Mouse (Mus musculus) gastrocnemius, adult 18-20 months (tissue): ENCODE measurements at regions not wholly inside any gene's neighbourhood (a gene's known extent, or its start where the extent isn't known, plus 50 kb on each side); places are given as distances from the start of the nearest gene placed in this dataset.

Experiments
- DNase-seq: peaks from one replicate; pipeline ENCODE4 v3.0.0; 2021; ENCODE audit warnings: low spot score

DNA sequence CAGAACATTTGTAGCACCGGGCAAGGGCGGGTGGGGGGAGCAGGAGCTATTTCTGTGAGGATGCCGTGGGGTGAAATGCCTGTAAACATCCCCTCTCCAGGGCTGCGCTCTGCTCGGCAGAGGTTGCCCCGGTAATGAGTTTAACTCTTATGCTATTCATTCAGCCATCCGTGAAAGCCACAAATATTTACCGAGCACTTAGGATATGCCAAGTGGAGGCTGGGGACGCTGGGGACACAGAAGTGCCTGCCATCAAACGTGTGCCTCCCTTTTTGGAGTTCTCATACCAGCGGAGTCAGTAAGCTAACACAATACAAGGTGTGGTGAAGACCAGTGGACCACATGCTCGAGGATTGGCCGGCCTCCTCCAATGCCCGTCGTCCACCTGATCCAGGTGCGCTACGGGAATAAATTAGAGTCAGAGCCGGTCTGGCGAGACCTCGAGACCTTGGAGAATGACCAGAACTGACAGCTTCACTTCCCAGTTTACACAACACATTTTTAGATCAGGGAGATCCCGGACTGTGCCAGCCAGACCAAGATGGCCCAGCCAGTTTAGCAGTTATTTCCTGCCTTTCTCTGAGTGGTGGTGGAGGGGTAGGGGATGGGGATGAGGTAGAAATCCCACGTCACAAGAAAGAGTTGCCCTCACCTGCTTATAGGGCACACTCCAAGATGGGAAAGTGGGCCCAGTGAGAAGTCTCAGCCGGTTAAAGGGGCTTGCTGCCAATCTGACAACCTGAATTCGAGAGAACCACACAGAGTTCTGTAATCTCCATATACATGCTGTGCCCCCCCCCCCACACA, 134.4 kb downstream of the 2410131K14Rik start:
- DNase-seq = no peak

- no peak for DNase-seq
Measured at GRCm38 (mm10) chr5:118380052-118380421, 135.0 kb downstream of the 2410131K14Rik start.

GRCm38 (mm10) chr5:118380422-118381293, 135.6 kb downstream of the 2410131K14Rik start:
- peak; percentile 62 for DNase-seq

GRCm38 (mm10) chr5:118381294-118381675, 136.3 kb downstream of the 2410131K14Rik start:
- DNase-seq = peak; percentile 83

- peak; percentile 77 for DNase-seq
Measured at GRCm38 (mm10) chr5:118386126-118386525, 141.1 kb downstream of the 2410131K14Rik start.

DNA sequence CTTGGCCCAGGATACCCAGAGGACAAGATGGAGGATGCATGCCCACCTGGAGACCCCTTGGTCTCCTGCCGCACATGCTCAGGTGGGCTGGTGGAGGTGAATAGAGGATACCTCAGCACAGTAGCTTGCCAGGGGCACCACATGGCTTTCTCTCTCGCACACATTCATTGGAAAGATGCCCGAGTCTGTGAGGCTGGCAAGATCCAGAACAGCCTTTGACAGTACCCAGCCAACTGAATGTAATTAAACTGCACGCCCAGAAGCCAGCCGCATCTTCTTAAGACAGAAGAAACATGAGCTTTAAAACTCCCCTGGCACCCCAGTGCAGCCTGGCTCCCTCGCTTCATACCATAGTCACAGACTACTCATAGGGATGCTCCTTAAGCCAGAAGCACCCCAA, 143.4 kb downstream of the 2410131K14Rik start:
- DNase-seq = no peak

GRCm38 (mm10) chr5:118390691-118391373, 145.8 kb downstream of the 2410131K14Rik start:
- DNase-seq = no peak

- DNase-seq = no peak
Measured at GRCm38 (mm10) chr5:118392932-118393487, 148.0 kb downstream of the 2410131K14Rik start.

DNA sequence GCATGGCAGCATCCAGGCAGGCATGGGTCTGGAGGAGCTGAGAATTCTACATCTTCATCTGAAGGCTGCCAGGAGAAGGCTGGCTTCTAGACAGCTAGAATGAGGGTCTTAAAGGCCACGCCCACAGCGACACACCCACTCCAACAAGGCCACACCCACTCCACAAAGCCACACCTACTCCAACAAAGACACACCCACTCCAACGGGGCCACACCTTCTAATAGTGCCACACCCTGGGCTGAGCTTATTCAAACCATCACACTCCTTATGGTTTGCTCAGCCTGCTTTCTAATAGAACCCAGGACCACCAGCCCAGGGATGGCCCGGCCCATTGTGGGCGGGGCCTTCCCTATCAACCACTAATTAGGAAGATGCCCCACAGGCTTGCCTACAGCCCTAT, 149.0 kb downstream of the 2410131K14Rik start:
- no peak for DNase-seq

- no peak for DNase-seq
Measured at GRCm38 (mm10) chr5:118396004-118396725, 151.1 kb downstream of the 2410131K14Rik start.

GRCm38 (mm10) chr5:118400926-118401325, 155.9 kb downstream of the 2410131K14Rik start:
- no peak for DNase-seq

GRCm38 (mm10) chr5:118404398-118404797, 156.1 kb upstream of the Med13l start:
- no peak for DNase-seq

GRCm38 (mm10) chr5:118405421-118405820, 155.1 kb upstream of the Med13l start:
- DNase-seq = no peak

GRCm38 (mm10) chr5:118407451-118407850, 153.0 kb upstream of the Med13l start:
- DNase-seq = no peak

DNA sequence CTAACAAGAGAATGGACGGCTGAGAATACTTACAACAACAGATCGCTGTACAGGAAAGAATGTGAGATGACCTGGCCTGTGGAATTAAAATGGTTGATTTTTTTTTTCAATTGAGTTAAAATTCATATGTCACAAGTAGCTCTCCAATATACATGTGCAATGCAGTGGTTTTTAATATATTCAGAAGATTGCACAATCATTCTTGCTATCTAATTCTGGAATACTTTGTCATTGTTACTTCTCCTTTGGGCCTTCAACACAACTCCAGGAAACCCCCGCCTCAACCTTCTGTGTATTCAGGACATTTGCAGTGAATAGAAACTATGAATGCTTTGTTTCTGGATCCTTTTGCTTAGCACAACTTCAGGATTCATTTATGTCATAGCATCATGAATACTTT, 152.5 kb upstream of the Med13l start:
- DNase-seq = no peak

- no peak for DNase-seq
Measured at GRCm38 (mm10) chr5:118408826-118409225, 151.7 kb upstream of the Med13l start.

DNA sequence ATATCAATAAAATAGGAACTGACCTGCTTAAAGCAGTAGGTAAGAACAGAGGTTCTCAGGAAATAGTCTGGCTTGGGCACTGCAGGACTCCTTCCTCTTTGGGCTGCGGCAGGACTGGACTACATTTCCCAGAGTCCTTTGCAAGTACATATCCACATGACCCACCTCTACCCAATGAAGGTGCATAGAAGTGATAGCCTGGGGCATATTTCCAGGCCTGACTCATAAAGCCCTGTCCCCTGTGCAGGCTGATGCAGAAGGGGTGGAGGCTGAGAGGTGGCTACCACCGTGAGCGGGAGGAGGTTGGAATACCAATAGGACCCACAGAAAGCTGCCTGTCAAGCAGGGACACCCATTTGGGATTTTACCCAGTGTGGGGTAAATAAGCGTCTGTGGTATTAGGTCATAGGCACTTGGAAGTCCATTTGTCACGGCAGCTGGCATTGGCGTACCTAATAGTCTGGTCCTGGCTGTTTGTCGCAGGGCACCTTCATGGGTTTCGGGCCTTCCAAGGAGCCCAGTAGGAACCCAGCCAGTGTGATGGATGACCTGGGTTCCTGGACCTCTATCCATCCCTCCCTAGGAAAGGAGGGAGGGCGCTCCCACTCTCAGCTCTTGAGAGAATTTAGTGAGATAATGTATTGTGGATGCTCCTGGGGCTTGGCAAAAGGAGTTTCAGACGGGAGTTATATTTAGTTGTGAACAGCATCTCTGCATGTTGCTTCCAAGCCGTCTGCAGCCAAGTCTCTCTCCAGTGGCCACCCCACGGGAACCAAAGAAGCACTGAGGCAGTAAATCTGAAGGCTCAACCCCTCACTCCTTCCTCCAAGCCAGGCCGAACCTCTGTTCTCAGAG, 146.8 kb upstream of the Med13l start:
- DNase-seq = peak; percentile 92

DNA sequence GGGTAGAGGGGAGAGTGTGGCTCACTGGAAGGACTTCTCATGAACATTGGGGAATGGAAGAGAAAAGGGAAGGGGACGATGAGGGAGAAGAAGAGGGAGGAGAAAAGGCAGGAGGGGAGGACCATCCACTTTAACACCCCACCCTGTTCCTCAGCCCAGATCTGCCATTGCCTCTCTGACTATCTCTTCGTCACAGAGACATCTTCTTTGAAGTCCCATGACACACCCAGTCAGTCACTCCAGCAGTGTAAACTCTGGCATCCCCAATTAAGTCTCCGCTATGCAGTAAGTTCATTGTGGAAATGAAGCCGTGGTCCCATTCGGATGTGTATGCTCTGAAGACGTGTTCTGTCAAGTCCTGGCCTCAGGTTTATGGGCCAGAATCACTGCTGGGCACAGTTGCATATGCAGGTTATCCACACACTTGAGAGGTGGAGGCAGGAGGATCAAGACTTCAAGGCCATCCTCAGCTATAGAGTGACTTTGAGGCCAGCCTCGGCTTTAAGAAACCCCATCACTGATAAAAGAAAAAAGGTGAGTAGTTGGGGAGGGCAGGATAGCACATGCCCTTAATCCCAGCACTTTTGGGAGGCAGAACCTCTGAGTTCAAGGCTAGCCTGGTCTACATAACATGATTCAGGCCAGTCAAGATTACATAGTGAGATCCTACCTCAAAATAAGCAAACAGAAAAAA, 141.0 kb upstream of the Med13l start:
- no peak for DNase-seq
